Mouse (Mus musculus) Patski (cell line): ENCODE measurements around the gene Tmem30c. TPM values are rescaled to one million over a fixed set of nuclear protein-coding genes. Genes with fewer than 3 reads are reported as not detected.

Experiments used
- ATAC-seq: fragments of 100-300 bp; one replicate; pipeline ENCODE4 v1.8.0; 2021
- CTCF ChIA-PET: fragments of 350-600 bp; sonication (Branson Sonifier 250); formaldehyde crosslinking; loops from one replicate; lab custom pipeline; 2022; ENCODE audit warnings: inconsistent platforms; lab: Charles Lee
- POLR2A ChIA-PET: fragments of 350-600 bp; sonication (Branson Sonifier 250); formaldehyde crosslinking; loops from one replicate; lab custom pipeline; 2022; ENCODE audit warnings: antibody characterized with exemption, inconsistent platforms; lab: Charles Lee
- DNase-seq: peaks from one replicate; pipeline ENCODE4 v3.0.0-alpha.2; 2011; ENCODE audit warnings: low read depth, low spot score
- H3K27me3 ChIP-seq: fragments of 371-371 bp; one replicate; pipeline ENCODE4 v1.5.1; 2021
- CTCF ChIP-seq: fragments of 100-300 bp; IDR thresholded peaks from one replicate; pipeline ENCODE4 v1.5.1; 2021
- in situ Hi-C: fragments of 300-500 bp; cut with MboI; formaldehyde crosslinking; loops from 3 replicates; pipeline ENCODE4 v1.11.1; 2018; ENCODE audit warnings: low pct_unique_long_range_greater_than_20kb, mixed read lengths
- polyA plus RNA-seq: library from polyadenylated mRNA; unstranded; gene quantifications from one replicate; pipeline ENCODE4 v1.2.3, GENCODE M21; 2021

Gene Tmem30c
- polyA plus RNA-seq, 1 experiment from 2014 or later = not detected

DNA sequence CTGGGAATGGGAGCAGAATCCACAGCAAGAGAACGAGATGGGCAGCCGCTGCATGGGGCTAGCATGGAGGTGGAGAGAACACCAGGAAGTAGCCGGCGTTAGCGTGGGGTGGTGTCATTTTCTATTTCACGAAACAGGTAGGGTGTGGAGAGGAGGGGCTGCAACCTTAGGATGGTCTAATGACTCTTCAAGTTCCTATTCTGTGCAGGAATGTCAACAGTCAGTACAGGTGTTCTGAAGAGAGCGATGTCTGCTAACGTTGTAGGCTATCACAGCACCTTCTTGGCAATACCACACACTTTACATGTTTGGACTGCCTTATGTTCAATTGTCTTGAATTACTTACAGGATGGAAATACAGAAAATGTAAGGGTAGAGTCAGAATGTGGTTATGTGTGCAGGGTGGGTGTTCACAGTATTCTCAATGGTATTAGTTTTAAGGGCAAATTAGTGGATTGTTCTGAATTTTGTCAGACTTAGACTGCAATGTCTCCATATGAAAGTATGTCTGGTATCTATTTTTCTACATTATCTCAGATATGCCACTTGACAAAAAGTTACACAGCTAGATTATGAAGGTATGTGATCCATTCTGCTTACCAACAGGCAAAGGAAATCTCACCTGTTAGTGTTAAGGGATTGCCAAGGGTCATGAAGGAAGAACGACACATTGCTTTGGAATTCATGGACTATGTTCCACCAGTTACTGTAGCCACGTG lies 2.7 kb upstream of the Tmem30c start:
- ChIA-PET CTCF (interaction anchor here (1.0 kb wide), 1 partner anchor 12 kb away, joined by 3 read pairs; no protein-coding TSS in a partner anchor), POLR2A (no interaction called here)
- no peak for DNase-seq
- in situ Hi-C loops = no loop called here
- peak; percentile 31 for ATAC-seq
- no peak for TF ChIP-seq CTCF
- no peaks in the 10 kb centered on the region for H3K27me3 ChIP-seq

DNA sequence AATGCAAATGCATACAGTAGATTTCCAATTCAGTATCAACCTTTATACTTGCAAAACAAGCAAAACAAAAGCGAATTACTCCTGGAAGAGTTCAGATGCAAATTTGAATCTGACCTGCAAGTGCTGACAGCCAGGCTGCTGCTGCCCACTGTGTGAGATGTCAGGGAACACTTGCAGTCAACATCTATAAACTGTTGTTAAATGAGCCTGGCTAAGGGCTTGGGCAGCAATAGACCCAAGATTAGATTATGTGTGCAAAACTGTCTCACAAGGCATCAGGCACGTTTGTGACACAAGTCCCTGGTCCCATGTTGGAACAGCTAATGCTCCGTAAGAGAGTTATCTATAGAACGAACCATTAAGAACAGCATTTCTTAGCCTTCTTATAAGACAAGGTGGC lies 369 bp downstream of the Tmem30c start:
- ChIA-PET CTCF (no interaction called here), POLR2A (no interaction called here)
- DNase-seq = no peak
- H3K27me3 ChIP-seq = no peaks in the 10 kb centered on the region
- in situ Hi-C loops = no loop called here
- no peak for TF ChIP-seq CTCF
- ATAC-seq = no peak

DNA sequence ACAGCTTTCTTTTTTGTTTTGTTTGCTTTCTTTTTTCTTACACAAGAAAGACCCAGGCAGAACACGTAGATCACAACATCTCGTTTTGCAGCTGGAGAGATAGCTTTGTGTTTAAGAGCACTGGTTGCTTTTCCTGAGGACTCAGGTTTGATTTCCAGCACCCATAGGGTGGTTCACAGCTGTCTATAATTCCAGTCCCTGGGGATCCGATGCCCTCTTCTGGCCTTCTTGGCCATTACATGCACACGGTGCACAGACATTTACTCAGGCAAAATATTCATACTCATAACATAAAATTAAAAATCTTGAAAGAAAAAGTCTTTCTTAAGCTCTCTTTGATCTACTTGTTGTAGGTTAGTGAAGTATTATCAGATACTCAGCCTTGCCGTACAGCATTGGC lies 969 bp downstream of the Tmem30c start:
- DNase-seq = no peak
- in situ Hi-C loops = no loop called here
- ChIA-PET CTCF (interaction anchor here (1.0 to 1.2 kb wide), 2 partner anchors 10 to 107 kb away, joined by 3 read pairs; no protein-coding TSS in a partner anchor), POLR2A (interaction anchor here (1.1 kb wide), 1 partner anchor 12 kb away, joined by 4 read pairs; no protein-coding TSS in a partner anchor)
- peak; percentile 42 for TF ChIP-seq CTCF
- no peaks in the 10 kb centered on the region for H3K27me3 ChIP-seq
- no peak for ATAC-seq

DNA sequence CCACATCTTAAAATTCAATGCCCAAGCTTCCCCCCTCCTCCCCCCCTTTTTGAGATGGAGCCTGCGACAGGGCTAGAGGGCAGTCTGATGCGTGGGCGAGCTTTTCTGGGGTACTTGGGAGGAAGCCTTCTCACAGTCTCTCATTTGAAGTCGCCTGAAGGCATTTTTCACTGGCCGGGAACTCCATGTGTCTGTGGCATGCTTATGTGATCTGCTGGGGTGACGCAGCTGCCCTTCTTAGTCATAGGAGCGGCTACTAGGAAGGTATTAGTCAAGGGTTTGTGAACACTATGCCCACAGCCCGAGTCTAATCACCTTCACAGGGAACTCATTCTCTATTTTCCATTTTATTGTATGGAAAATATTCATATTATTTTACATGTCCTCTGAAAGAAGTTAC lies 11.2 kb downstream of the Tmem30c start:
- TF ChIP-seq CTCF = no peak
- CTCF ChIA-PET = interaction anchor here (1.1 to 1.7 kb wide), 3 partner anchors 37 to 96 kb away, joined by 3 read pairs; no protein-coding TSS in a partner anchor
- DNase-seq (peak; percentile 93), ATAC-seq (peak; percentile 98)
- H3K27me3 ChIP-seq = no peaks in the 10 kb centered on the region
- POLR2A ChIA-PET = no interaction called here
- in situ Hi-C loops = loop anchor here (5.0 kb wide), 1 partner anchor 116 kb away; no protein-coding TSS in a partner anchor

DNA sequence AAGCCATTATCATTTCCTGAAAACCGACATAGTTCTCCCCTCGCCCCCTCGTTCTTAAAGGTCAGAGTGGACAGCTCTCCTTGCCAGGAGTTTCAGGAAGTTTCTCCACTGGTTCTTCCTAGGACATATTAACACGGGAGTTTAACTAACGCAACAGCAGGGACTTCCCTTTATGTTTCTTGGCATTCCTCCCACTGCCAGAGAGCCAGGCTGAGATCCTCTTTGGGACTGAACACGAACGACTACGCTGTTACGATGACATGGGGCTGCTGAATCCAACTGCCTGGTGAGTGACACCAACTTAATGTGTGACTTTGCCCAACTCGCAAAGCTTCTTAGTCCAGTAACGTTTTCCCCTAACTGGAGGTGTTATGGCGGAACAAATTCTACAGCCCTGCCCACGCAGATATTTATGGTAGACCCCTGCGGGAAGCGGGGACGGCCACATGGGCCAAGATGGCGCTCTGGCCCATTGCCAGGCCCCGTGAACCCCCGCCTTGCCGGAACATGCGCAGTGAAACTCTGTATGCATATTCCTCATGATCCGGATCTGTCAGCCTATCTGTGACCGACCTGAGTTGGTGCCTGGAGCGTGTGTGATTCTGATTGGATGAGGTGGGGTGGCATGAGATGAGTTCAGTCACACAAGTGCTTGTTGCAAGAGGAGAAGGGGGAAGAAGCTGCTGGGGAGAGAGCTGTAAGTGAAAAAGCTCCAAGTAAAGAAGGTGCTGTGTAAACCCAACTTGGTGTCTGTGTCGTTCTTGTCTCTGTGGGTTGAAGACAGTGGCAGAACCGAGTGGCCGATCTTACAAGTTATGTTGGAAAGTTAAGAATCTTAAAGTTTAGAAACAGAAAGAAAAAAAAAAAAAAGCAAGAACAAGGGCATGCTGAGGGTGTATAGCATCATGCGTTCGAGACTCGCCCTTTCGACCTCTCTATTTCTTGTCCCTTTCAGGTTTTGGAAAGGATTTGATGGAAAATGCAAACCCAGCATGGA lies 12.1 kb downstream of the Tmem30c start:
- no peak for TF ChIP-seq CTCF
- no peaks in the 10 kb centered on the region for H3K27me3 ChIP-seq
- CTCF ChIA-PET = interaction anchor here (1.1 to 1.7 kb wide), 4 partner anchors 36 to 116 kb away, joined by 3 read pairs; no protein-coding TSS in a partner anchor
- no peak for ATAC-seq
- no peak for DNase-seq
- in situ Hi-C loops = loop anchor here (5.0 kb wide), 1 partner anchor 117 kb away; no protein-coding TSS in a partner anchor
- POLR2A ChIA-PET = interaction anchor here (1.0 kb wide), 1 partner anchor 11 kb away, joined by 4 read pairs; no protein-coding TSS in a partner anchor

DNA sequence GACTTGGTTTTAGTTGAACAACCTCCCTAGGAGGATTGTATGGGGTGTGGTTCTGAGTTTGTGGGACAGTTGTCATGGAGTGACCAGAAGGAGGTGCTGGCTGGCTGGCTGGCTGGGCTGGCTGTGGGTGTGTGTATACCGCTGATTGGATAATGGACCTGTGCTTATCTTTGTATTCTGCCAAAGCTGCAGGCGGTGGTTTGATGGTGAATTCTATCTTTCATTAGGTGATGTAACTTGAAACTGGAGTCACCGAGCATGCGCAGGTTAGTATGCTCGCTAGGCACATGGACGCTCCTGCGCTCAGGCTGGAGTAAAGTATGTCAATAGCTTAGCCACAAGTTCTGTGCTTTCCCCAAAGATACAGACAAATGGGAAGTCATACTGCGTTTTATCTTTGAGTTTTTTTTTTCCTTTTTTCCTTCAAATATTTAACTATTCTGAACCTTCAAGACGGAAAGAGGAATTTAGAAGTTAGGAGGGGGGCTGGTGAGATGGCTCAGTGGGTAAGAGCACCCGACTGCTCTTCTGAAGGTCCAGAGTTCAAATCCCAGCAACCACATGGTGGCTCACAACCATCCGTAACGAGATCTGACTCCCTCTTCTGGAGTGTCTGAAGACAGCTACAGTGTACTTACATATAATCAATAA lies 13.6 kb downstream of the Tmem30c start:
- no peak for ATAC-seq
- no peaks in the 10 kb centered on the region for H3K27me3 ChIP-seq
- in situ Hi-C loops = no loop called here
- CTCF ChIA-PET = interaction anchor here (1.2 kb wide), 1 partner anchor 118 kb away, joined by 3 read pairs; no protein-coding TSS in a partner anchor
- POLR2A ChIA-PET = no interaction called here
- DNase-seq = no peak
- TF ChIP-seq CTCF = no peak

DNA sequence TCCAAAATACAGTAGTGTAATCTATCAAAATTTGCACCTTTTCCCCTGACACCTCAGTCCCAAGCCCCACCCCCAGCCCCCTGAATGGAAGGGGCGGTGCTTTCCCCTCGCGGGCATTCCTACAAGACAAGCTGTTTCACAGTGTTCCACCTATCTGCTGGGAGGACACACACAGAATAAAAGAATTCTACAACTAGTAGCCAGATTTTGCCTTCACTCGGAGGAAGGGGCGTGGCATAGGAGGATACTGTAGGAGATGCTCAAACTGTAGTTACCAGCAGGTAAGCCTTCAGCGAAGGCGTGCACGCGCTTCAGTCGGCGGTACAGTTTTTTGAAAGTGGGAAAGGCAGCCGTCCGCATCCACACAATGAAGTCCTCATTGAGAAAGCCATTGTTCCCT lies 22.9 kb downstream of the Tmem30c start:
- DNase-seq (no peak), ATAC-seq (no peak)
- H3K27me3 ChIP-seq = no peaks in the 10 kb centered on the region
- in situ Hi-C loops = no loop called here
- ChIA-PET CTCF (no interaction called here), POLR2A (no interaction called here)
- TF ChIP-seq CTCF = no peak

DNA sequence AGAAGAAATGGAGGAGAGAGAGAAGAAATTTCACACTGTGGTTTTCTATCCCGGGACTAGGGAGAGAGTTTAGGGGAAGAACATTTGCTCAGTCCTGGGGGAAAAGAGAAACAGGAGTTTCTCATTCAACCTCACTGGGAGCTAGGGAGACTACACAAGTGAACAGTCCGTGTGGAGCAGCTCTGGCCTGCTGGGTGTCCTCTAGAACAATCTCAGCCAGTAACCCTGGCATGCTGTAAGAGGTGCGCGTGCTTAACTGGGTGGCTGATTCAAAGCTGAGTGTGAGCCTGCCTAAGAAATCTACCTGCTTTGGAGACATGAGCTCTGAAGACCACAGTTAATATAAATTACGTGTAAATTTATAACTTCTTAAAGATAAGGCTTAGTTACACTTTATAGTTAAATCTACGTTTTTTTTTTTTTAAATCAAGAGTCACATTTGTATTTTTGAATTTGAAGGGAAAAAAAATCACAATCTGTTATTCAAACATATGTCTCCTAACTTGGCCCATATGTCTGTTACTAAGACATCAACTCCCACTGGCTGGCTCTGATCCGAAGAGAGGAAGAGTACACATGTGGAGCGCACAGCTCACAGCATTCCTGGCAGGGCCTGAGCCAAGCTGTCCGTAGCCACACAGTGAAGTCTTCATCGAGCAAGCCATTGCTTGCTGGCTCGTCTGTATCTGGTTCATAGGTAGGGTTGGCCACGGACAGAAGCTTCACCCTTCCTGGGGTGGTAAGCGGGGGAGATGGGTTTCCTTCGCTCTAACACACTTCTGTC lies 24.4 kb downstream of the Tmem30c start:
- no peaks in the 10 kb centered on the region for H3K27me3 ChIP-seq
- ChIA-PET CTCF (interaction anchor here (1.8 kb wide), 1 partner anchor 9 kb away, joined by 5 read pairs; no protein-coding TSS in a partner anchor), POLR2A (interaction anchor here (0.7 kb wide), 1 partner anchor 163 kb away, joined by 3 read pairs; no protein-coding TSS in a partner anchor)
- DNase-seq (no peak), ATAC-seq (no peak)
- in situ Hi-C loops = no loop called here
- no peak for TF ChIP-seq CTCF

DNA sequence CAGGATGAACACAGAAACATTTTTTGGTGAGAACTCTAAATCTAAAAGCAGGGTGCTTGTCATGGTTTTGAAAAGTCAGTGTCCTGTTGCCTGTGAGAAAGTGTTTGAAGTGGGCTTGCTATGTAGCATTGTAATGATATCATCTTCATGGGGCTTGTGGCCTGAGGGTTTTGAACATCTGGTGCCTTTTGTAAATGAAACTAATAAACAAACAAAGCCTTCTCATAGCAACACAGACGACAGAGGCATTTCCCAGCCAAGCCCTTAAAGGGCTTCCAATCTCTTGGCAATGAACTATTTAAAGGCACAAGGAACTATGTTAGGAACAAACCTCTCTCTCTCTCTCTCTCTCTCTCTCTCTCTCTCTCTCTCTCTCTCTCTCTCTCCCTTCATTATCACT lies 25.6 kb downstream of the Tmem30c start:
- POLR2A ChIA-PET = no interaction called here
- H3K27me3 ChIP-seq = no peaks in the 10 kb centered on the region
- no peak for DNase-seq
- no peak for TF ChIP-seq CTCF
- CTCF ChIA-PET = no interaction called here
- no peak for ATAC-seq
- in situ Hi-C loops = no loop called here
